Mouse (Mus musculus): ENCODE measurements around the gene Cyp2w1.

DNA sequence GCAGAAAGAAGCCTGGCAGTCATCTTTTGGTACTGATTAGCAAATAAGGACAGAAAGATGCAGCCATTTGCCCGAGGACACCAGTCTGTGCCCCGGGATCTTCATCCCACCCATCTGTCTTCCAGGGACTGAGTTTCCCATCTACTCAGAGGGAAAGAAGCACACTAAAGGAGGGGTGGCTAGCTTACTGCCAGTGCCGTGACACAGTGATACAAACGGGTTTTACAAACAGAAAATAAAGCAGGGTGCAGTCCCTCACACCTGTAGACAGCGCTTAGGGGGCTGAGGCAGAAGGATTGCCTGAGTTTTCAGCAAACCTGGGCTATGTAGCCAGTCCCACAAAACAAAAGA is 7.1 kb upstream of the Cyp2w1 start:
- TF ChIP-seq MYOG (IDR thresholded peaks at IDR 0.05; ENCODE audit: control insufficient read depth in 1 of 3, insufficient read depth in 1 of 3, insufficient read length in 2 of 3, low read depth in 2 of 3) (no peak), CEBPB (IDR thresholded peaks at IDR 0.05; ENCODE audit: insufficient read depth, poor library complexity, severe bottlenecking) (no peak)
